Mouse (Mus musculus): ENCODE measurements around the gene Tspan9.

Tspan9 gene

GRCm38 (mm10) chr6:128133679-128134191 lies 9.7 kb downstream of the Tspan9 start:
- DNase-seq (ENCODE audit: low read depth) = no peak

- no peak for DNase-seq (ENCODE audit: low read depth)
These were observed 10.8 kb downstream of the Tspan9 start for GRCm38 (mm10) chr6:128132581-128132980.

DNA sequence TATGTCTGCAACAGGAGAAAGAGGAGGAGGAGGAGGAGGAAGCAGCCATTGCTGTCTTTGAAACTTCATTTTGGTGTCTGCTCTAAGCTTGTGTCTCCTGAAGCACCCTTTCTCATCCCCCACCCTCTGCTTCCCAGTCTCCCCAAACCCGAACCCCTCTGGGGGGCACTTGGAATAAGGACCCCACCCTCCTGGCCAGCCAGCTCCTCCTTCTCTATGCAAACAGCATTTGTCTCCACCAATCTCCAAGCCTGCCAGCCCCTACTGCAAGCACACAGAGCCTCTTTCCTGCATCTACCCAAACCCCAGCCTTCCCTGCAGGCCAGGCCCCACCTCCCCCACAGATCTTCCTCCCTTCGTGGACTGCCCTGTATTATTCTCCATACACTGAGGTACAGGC lies 12.0 kb downstream of the Tspan9 start:
- DNase-seq (ENCODE audit: low read depth) = no peak

GRCm38 (mm10) chr6:128130686-128131085 lies 12.7 kb downstream of the Tspan9 start:
- no peak for DNase-seq (ENCODE audit: low read depth)

- no peak for DNase-seq (ENCODE audit: low read depth)
These were observed 14.0 kb downstream of the Tspan9 start for GRCm38 (mm10) chr6:128129382-128129781.

DNA sequence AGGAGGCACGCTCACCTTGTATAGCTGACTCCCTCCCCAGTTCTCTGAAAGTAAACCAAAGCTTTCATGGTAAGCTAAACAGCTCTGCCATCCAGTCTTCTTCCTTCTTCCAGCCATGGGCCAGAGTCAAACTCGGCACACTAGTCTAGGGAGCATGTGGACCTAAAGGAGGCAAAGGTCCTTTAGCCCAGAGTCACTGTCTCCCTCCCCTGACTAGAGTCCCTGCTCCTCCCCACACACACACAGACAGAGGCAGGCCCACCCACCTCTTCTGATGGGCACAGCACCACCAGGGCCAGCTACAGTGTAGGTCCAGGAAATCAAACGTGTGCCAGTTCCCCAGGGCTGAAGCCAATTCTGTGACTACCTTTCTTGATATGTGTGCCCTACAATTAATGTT lies 16.1 kb downstream of the Tspan9 start:
- DNase-seq (ENCODE audit: low read depth) = no peak

DNA sequence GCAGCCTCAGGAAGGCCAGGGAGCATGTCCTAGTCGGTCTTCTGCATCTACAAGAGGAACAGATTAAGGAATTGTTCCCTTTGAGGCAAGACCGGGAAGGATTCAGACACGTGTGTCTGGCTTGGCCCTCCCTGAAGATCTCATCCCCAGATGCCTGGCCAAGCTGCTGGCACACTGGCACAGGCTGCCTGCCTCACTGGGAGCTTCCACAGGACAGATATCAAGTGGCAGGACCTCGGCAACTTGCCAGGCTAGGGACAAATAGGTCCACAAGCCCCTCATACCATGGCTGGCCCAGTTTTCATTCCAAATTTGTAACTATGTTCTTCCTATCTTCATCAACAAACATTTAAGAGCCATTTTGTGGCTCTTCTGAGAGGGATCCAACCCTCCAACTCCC lies 16.5 kb downstream of the Tspan9 start:
- DNase-seq (ENCODE audit: low read depth) = no peak

DNA sequence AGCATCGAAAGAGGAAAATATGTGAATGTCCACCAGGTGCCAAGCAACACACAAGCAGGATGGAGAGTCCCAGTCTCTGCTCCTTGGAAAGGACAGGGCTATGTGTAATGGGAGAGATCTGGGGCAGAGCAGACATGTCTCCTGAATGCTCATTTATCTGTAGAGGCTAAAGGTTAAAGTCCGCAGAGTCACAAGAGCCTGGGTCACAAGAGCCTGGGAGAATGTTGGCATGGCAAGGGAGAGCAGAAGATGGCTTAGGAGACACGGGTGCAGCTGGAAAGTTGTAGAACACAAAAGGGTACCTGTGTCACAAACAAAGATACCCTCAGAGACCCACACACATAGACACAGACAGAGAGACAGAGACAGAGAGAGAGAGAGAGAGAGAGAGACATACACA lies 17.9 kb downstream of the Tspan9 start:
- DNase-seq (ENCODE audit: low read depth) = no peak

DNA sequence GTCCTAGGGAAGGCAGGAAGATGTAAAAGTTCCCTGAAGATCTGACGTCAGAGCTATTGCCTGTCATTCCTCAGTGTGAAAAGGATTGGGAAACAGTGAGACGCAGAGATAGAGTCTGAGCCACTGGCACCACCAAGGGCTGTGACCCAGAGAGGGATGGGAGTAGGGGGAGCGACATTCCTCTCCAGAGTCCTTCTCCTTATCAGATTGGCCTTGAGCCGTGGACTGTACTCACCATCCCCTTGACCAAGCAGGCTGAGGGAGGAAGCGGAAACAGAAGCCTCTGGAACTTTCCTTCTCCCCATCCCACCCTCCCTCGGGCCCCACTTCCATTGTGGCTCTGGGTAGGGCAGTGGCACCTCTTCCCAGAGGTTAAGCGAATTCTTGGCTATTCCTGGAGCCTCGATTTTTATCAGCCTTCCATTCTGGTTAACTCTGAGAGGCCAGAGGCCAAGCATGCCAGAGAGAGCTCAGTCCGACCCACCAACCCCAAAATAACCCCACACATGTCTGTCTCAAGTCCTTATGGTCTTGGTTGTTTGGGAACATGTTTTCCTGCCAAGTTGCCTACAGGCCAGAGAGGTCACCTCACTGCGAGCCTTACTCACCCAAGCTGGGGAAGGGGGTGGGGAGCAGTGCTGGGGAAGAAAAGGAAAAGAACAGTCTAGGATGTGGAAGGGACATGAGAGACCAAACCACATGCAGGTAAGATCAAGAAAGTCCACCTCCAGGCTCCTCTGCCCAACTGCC lies 19.0 kb downstream of the Tspan9 start:
- DNase-seq (ENCODE audit: low read depth) = no peak

DNA sequence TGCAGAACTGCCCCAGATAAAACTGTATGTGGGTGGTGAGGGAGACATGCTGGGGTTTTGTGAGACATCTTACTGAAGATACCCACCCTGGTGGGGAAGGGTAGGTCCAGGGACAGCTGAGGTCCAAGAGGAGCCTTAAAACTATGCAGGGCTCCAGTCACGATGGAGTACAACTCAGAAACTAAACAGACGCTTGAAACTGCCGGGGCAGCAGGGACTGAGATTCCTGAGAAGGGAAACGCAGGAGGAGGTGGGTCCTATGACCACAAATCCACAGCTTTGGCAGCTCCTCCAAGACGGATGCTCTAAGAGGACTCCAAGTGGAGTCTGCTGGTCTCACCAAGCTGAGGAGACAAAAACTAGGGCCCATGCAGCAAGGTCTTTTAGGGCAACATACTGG lies 21.3 kb downstream of the Tspan9 start:
- DNase-seq (ENCODE audit: low read depth) = no peak

DNA sequence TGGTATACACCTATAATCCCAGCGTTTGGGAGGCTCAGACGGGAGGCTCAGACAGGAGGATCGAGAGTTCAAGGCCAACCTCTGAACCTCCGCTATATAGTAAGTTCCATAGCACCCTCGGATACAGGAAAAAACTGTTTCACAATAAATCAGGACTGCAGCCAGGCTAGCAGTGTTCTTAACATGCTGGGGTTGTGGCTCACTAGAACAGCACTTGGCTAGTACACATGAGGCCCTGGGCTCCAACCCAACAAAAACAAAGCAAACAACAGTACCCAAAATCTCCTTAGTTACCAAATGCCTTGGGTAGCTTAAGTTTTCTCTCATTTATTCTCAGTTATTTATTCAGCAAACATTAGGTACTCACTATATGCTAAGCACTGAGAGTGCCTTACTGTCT lies 21.7 kb downstream of the Tspan9 start:
- no peak for DNase-seq (ENCODE audit: low read depth)

DNA sequence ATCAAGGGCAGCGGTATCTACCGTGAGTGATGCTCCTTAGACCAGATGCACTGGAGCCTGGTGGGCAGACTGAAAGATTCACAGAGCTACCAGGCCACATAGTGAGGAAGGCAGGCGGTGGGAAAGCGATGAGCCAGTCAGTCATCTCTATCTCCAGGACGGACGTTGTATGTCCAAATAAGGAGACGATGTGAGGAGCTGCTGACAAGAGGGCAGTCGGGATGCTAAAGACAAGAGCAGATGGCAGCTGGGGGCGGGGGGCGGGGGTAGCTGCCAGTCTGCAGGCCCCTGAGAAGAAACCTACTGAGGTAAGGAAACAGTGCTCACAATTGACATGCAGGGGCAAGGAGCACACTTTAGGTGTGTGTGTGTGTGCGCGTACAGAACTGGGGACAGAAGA lies 22.6 kb downstream of the Tspan9 start:
- no peak for DNase-seq (ENCODE audit: low read depth)

GRCm38 (mm10) chr6:128118670-128119230 lies 24.6 kb downstream of the Tspan9 start:
- no peak for DNase-seq (ENCODE audit: low read depth)

- no peak for DNase-seq (ENCODE audit: low read depth)
These were observed 26.4 kb downstream of the Tspan9 start for GRCm38 (mm10) chr6:128116836-128117542.

DNA sequence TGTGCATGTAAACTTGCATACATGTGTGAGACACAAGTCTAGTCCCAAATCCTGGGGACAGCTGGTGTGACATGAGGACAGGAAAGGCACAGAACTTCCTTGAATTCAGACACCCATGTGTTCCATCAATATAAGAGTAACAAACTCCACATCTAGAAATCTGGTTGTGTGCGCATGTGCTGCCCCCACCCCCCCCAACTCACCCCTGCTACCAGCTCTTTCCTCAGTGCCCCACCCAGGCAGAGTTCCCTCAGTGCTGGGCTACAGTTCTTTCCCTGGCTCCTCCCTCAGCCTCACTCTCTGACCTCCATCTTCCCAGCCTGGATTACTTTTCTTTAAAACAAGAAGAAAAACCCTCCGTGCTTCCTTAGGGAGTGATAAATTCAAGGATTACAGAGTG lies 27.1 kb downstream of the Tspan9 start:
- DNase-seq (ENCODE audit: low read depth) = no peak

DNA sequence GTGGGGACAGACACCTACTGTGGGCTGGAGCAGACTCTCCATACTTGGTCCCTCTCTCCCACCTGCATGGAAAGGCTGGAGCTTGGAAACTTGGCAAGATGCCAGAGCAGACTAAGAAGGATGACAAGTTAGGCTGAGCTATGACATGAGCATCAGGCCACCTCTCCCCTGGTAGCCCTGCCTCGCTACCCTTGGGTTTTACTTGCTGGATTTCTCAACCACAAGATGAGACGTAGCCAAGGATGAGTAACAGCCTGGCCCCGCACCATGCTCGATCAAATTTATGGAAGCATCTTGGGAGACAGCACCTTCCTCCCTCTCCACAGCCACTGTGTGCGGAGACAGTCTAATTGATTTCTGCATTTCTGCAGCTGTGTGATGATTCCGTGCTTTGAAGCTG lies 28.3 kb downstream of the Tspan9 start:
- DNase-seq (ENCODE audit: low read depth) = no peak

GRCm38 (mm10) chr6:128112605-128113004 lies 30.8 kb downstream of the Tspan9 start:
- no peak for DNase-seq (ENCODE audit: low read depth)

DNA sequence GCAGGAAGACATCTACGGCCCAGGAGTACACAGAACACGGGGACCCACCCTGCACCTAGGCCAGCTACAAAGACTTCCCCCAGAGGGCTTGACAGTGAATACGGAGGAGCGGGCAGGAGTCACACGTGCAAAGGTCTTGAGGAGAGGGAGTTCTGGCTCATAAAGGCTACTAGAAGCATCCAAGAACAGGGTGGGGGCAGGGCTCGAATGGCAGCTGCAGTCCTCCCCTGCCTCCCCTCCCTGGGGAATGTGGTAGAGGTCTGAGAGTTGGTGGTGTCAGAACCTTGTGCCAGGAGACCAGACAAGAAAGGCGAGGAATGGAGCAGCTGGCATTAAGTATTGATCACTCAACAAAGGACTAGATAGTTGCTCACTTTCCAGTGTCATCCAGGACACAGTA lies 31.6 kb downstream of the Tspan9 start:
- no peak for DNase-seq (ENCODE audit: low read depth)

- DNase-seq (ENCODE audit: low read depth) = no peak
These were observed 34.9 kb downstream of the Tspan9 start for GRCm38 (mm10) chr6:128108324-128109035.

DNA sequence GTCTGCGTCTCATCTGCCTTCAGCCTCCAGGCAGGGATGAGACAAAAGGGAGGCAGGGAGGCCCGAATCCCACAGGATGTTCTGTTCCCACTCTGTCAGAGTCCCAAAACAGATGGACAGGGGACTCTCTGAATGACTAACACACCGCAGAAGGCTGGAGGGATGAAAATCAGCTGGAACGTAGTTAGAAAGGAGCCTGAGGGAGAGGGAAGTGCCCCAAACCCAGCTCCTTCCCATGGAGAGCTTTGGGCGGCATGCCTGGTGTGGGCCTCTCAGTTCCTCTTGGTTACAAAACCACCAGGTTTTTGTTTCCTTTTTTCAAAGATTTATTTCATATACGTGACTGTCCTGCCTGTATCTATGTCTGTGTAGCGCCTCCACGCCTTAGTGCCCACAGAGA lies 35.7 kb downstream of the Tspan9 start:
- DNase-seq (ENCODE audit: low read depth) = peak; percentile 19

DNA sequence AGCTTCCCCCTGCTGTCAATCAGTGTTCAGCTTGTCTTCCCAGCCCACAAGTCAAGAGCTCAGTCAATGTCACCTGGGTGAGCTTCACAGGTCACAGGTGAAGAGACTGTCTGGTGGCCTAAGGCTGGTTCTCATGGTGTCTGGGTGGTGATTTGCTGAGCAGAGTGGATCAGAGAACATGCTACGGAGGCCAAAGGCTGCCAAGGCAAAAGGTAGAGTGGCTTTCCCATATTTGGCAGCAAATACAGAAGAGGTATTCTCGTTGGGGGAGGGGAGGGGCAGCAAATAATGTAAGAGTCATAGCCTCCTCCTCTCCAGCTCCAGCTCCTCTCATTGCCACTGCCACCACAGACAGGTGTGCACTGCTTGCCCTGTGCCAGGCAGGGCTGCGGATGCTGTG lies 37.2 kb downstream of the Tspan9 start:
- DNase-seq (ENCODE audit: low read depth) = no peak

- DNase-seq (ENCODE audit: low read depth) = no peak
These were observed 38.6 kb downstream of the Tspan9 start for GRCm38 (mm10) chr6:128104712-128105324.
